Mouse (Mus musculus): ENCODE measurements around the gene Obox5. TPM values are rescaled to one million over a fixed set of nuclear protein-coding genes. Genes with fewer than 3 reads are reported as not detected.
"Not testable (repeated sequence)": the region's sequence is repeated elsewhere in the genome, so short reads cannot be mapped to it uniquely, and the experiment has no call there.

Gene Obox5
- total RNA-seq (2014; fragmentation: Nextera tagmentation): not detected in 2 replicates
- total RNA-seq (2017): not detected in 2 replicates

- ATAC-seq (replicated peaks; ENCODE audit: low FRiP score, low TSS enrichment, poor library complexity, severe bottlenecking): not testable (repeated sequence)
Observed at GRCm38 (mm10) chr7:15749831-15750230, at the start of gene Obox5. TSS of gene Obox5 (plus strand) at chr7:15750131.

DNA sequence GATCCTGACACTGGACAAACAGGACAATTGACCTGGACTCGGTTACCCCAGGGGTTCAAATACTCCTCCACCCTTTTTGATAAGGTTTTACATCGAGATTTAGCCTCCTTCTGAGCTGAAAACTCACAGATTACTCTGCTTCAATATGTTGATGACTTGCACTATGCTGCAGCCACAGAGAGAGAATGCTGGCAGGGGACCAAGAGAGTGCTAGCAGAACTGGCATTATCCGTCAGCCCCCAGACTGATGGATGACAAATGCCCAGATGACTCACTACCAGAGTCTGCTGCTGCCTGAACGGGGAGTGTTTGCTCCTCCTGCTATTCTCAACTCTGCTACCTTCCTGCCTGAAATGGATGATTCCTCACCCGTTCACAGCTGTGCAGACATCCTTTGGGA is 635 bp upstream of the Obox5 start:
- ATAC-seq (replicated peaks; ENCODE audit: low FRiP score, low TSS enrichment, poor library complexity, severe bottlenecking): not testable (repeated sequence)

Other genes with a start within 250 kb of the Obox5 start
- not detected in 2 replicates for gene Obox3, start 110.2 kb upstream of the Obox5 start, total RNA-seq (2014; fragmentation: Nextera tagmentation)
- gene Obox3, start 110.2 kb upstream of the Obox5 start, total RNA-seq (2017): not detected in 2 replicates
- not detected in 2 replicates for gene Obox6, start 89.5 kb downstream of the Obox5 start, total RNA-seq (2014; fragmentation: Nextera tagmentation)
- not detected in 2 replicates for gene Obox6, start 89.5 kb downstream of the Obox5 start, total RNA-seq (2017)
- not detected in 2 replicates for gene Crx, start 129.8 kb downstream of the Obox5 start, total RNA-seq (2014; fragmentation: Nextera tagmentation)
- gene Crx, start 129.8 kb downstream of the Obox5 start, total RNA-seq (2017): not detected in 2 replicates
- not detected in 2 replicates for gene Crxos, start 132.5 kb downstream of the Obox5 start, total RNA-seq (2014; fragmentation: Nextera tagmentation)
- not detected in 2 replicates for gene Crxos, start 132.5 kb downstream of the Obox5 start, total RNA-seq (2017)
- 280 and 304 TPM in 2 replicates for gene Selenow, start 172.3 kb downstream of the Obox5 start, total RNA-seq (2014; fragmentation: Nextera tagmentation)
- 47.7 and 76.3 TPM in 2 replicates for gene Selenow, start 172.3 kb downstream of the Obox5 start, total RNA-seq (2017)
- gene Nop53, start 195.9 kb downstream of the Obox5 start, total RNA-seq (2014; fragmentation: Nextera tagmentation): 117 and 138 TPM in 2 replicates
- gene Nop53, start 195.9 kb downstream of the Obox5 start, total RNA-seq (2017): 260 and 313 TPM in 2 replicates
- gene Ehd2, start 217.4 kb downstream of the Obox5 start, total RNA-seq (2014; fragmentation: Nextera tagmentation): 2.7 and 3.3 TPM in 2 replicates
- gene Ehd2, start 217.4 kb downstream of the Obox5 start, total RNA-seq (2017): 1.4 and 1.5 TPM in 2 replicates

Data from megakaryocyte-erythroid progenitor cell, adult 5-6 weeks (primary cell).